Mouse (Mus musculus) heart, embryonic 14.5 days (tissue): ENCODE data around the gene Tub. TPM values are rescaled to one million over a fixed set of nuclear protein-coding genes. Genes with fewer than 3 reads are reported as not detected.

Experiments
- ATAC-seq: fragments of 200-750 bp; cut with Nextera tagmentation; 2 replicates; pipeline ENCODE4 v1.8.0; 2017; ENCODE audit warnings: low read depth, moderate TSS enrichment; ENCODE audit not compliant: insufficient number of reproducible peaks, insufficient read depth, low FRiP score
- H3K27ac ChIP-seq, 2 experiments: fragments of 200-500 bp in 1 of 2; fragments of 300-500 bp in 1 of 2; sonication (generic) in 1 of 2; replicated peaks in 1 of 2; 2 replicates each; pipeline ENCODE4 v1.5.1; 2012 to 2014; ENCODE audit warnings: low read depth in 2 of 2, low read length in 2 of 2, control low read depth in 1 of 2, mild to moderate bottlenecking in 1 of 2, mixed read lengths in 1 of 2; ENCODE audit not compliant: control insufficient read depth in 1 of 2, insufficient read depth in 1 of 2
- H3K27me3 ChIP-seq: fragments of 300-500 bp; sonication (generic); 2 replicates; pipeline ENCODE4 v1.6.1; 2014; ENCODE audit warnings: mild to moderate bottlenecking, low read length, control low read depth; ENCODE audit not compliant: control insufficient read depth, insufficient read depth
- H3K36me3 ChIP-seq: fragments of 300-500 bp; sonication (generic); 2 replicates; pipeline ENCODE4 v1.6.1; 2014; ENCODE audit warnings: mild to moderate bottlenecking, control low read depth, low read length, mixed read lengths; ENCODE audit not compliant: control insufficient read depth, insufficient read depth
- H3K4me1 ChIP-seq, 2 experiments: fragments of 200-500 bp in 1 of 2; fragments of 300-500 bp in 1 of 2; sonication (generic) in 1 of 2; 2 replicates each; pipeline ENCODE4 v1.6.1; 2012 to 2014; ENCODE audit warnings: low read length in 2 of 2, control low read depth in 1 of 2, mixed read lengths in 1 of 2; ENCODE audit not compliant: control insufficient read depth in 2 of 2, insufficient read depth in 2 of 2
- H3K4me2 ChIP-seq: fragments of 300-500 bp; sonication (generic); 2 replicates; pipeline ENCODE4 v1.6.1; 2014; ENCODE audit warnings: mild to moderate bottlenecking, low read length
- H3K4me3 ChIP-seq, 2 experiments: fragments of 200-500 bp in 1 of 2; fragments of 300-500 bp in 1 of 2; sonication (generic) in 1 of 2; 2 replicates each; pipeline ENCODE4 v1.5.1; 2012 to 2014; ENCODE audit warnings: low read length in 2 of 2, mild to moderate bottlenecking in 2 of 2, control low read depth in 1 of 2, low read depth in 1 of 2, moderate library complexity in 1 of 2; ENCODE audit not compliant: control insufficient read depth in 1 of 2, insufficient read depth in 1 of 2
- H3K9ac ChIP-seq: fragments of 300-500 bp; sonication (generic); 2 replicates; pipeline ENCODE4 v1.6.1; 2014; ENCODE audit warnings: mild to moderate bottlenecking, low read length
- H3K9me3 ChIP-seq: fragments of 300-500 bp; sonication (generic); 2 replicates; pipeline ENCODE4 v1.6.1; 2016; ENCODE audit warnings: low read length, control low read depth; ENCODE audit not compliant: control insufficient read depth
- WGBS: fragments of 180-500 bp; shearing (Covaris S2); extraction: QIAGEN DNeasy Blood & Tissue Kit; methylation state at CpG from one replicate; pipeline ENCODE4 v1.1.7; 2014; 5-methylcytosine and 5-hydroxymethylcytosine counted together
- polyA plus RNA-seq: library from polyadenylated mRNA; unstranded; fragments of >200 nt; fragmentation: Nextera tagmentation; extraction: Ambion mirVana; gene quantifications from 2 replicates; pipeline ENCODE4 v1.2.1, GENCODE M21; 2014

Tub gene
- polyA plus RNA-seq, 1 experiment from 2014 or later = 0.74 TPM

DNA sequence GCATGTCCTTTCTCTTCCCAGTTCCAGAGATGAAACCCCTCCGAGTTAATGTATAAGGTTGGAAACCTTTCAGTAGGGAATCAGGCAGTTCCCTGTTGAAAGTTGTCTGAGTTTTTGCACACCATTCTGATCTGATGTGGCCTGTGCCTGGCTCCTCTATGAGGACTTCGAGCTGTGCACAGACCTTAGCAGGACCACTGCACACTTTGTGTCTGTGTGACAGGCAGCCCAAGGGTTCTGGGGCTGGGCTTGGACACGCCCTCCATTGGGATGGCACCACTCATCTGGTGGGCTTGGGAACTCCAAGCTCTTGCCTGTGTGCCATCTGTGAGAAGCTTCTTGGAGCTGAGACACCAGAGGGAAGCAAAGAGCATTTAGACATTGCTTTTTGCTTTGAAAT is 81.2 kb downstream of the Tub start:
- ATAC-seq = no peak
- no peak overlapping the region for H3K4me2 ChIP-seq
- H3K27me3 ChIP-seq = no peaks in the 10 kb centered on the region
- WGBS = 74% methylated on average over 3 of the region's 3 CpGs
- no peak overlapping the region for H3K9ac ChIP-seq
- no peak overlapping the region for H3K4me3 ChIP-seq
- no peak overlapping the region for H3K27ac ChIP-seq
- no peaks in the 10 kb centered on the region for H3K36me3 ChIP-seq
- no peaks in the 10 kb centered on the region for H3K4me1 ChIP-seq
- H3K9me3 ChIP-seq = no peaks in the 10 kb centered on the region

DNA sequence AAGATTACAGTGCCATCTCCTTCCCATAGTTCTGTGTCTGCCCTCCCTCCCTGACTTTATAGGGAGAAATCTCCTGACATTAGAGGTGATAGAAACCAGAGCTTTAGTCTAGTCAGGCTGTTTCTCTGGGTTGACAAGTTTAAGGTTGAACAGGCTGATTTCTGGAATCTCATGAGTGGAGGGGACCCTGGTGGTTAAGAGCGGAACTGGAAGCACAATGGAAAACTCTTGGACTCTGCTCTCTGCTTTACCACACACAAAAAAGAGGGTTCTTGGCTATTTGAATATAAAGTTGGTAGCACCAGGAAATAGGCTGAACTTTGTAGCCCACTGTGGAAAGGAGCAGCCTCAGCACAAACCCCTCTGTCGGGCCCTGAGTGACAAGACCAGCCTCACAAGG is 81.9 kb downstream of the Tub start:
- Histone ChIP-seq H3K36me3 (no peaks in the 10 kb centered on the region), H3K4me3 (no peak overlapping the region), H3K9ac (no peak overlapping the region), H3K27me3 (no peaks in the 10 kb centered on the region), H3K9me3 (no peaks in the 10 kb centered on the region), H3K4me1 (no peaks in the 10 kb centered on the region), H3K27ac (no peak overlapping the region), H3K4me2 (no peak overlapping the region)
- 71% methylated on average over 2 of the region's 2 CpGs for WGBS
- ATAC-seq = no peak

GRCm38 (mm10) chr7:109038121-109038735 is 88.1 kb downstream of the Tub start:
- 68% methylated on average over 8 of the region's 8 CpGs for WGBS
- Histone ChIP-seq H3K4me2 (no peak overlapping the region), H3K36me3 (no peaks in the 10 kb centered on the region), H3K4me1 (no peaks in the 10 kb centered on the region), H3K9me3 (no peaks in the 10 kb centered on the region), H3K27ac (no peak overlapping the region), H3K27me3 (no peaks in the 10 kb centered on the region), H3K4me3 (no peak overlapping the region), H3K9ac (no peak overlapping the region)
- no peak for ATAC-seq

DNA sequence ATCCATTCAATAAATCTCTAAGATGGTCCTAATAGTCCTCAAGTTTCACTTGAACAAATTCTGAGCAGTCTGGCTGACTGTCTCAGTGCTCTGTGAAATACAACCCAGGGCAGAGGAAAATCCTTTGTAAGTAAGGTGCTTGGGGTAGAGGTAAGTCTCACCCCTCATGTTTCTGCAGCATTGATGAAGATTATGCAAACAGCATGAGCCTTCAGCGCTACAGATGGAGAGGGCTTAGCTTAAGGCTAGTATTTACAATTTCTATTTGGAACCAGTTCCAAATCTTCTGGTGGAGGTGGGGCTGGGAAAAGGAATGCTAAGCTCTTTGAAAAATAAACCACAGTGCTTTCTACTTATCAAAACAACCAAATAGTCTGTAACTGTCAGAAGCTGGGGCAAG is 88.8 kb downstream of the Tub start:
- 38% methylated on average over 1 of the region's 1 CpGs for WGBS
- no peak for ATAC-seq
- H3K9ac ChIP-seq = no peak overlapping the region
- H3K4me2 ChIP-seq = no peak overlapping the region
- H3K27me3 ChIP-seq = no peaks in the 10 kb centered on the region
- no peak overlapping the region for H3K27ac ChIP-seq
- H3K4me3 ChIP-seq = no peak overlapping the region
- H3K9me3 ChIP-seq = no peaks in the 10 kb centered on the region
- no peaks in the 10 kb centered on the region for H3K4me1 ChIP-seq
- H3K36me3 ChIP-seq = no peaks in the 10 kb centered on the region

GRCm38 (mm10) chr7:109039445-109039844 is 89.3 kb downstream of the Tub start:
- no peaks in the 10 kb centered on the region for H3K27me3 ChIP-seq
- H3K4me2 ChIP-seq = no peak overlapping the region
- ATAC-seq = no peak
- H3K9ac ChIP-seq = no peak overlapping the region
- H3K36me3 ChIP-seq = no peaks in the 10 kb centered on the region
- WGBS = 74% methylated on average over 5 of the region's 5 CpGs
- no peak overlapping the region for H3K4me3 ChIP-seq
- no peaks in the 10 kb centered on the region for H3K9me3 ChIP-seq
- H3K4me1 ChIP-seq = no peaks in the 10 kb centered on the region
- no peak overlapping the region for H3K27ac ChIP-seq

DNA sequence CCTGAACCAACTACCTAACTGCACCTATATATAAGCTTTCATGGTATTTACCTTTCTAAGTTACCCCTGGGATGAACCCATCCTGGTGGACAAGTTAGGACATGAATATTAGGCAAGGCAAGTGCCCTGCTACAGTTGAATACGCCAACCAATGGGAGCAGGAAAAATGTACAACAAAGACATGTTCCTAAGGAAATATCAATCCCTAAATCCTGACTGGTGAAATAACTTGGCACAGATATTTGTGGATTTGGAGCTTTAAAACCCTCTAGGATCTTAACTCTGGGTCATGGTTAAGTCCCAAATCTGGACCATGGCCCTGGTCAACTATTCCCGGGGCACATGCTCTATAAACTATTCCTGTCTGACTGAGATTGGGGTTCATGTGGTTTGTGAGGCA is 95.7 kb downstream of the Tub start:
- Histone ChIP-seq H3K4me1 (no peaks in the 10 kb centered on the region), H3K4me3 (no peak overlapping the region), H3K27me3 (no peaks in the 10 kb centered on the region), H3K9me3 (no peaks in the 10 kb centered on the region), H3K36me3 (no peaks in the 10 kb centered on the region), H3K27ac (no peak overlapping the region), H3K9ac (no peak overlapping the region), H3K4me2 (no peak overlapping the region)
- WGBS = 80% methylated on average over 2 of the region's 2 CpGs
- ATAC-seq = no peak

DNA sequence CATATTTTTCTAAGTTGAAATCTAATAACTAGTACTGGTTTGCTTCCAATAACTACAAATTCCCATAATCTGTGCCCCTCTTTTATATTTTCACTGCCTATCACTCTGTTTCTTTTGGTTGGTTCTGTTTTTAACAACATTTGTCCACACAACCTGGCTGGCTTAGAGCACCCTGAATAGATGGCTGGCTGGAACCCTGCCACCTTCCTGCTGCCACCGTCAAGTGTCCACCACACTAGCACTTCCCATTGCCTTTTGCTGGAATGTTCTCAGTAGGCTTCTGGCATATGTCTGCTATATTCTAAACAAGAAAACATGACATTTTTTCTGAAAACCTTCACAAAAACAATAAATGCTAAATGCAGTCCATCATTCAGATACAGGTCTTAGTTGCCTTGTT is 100.7 kb downstream of the Tub start:
- H3K27ac ChIP-seq = no peak overlapping the region
- no peak for ATAC-seq
- H3K36me3 ChIP-seq = no peaks in the 10 kb centered on the region
- WGBS = 57% methylated on average over 1 of the region's 1 CpGs
- no peak overlapping the region for H3K4me2 ChIP-seq
- H3K27me3 ChIP-seq = no peaks in the 10 kb centered on the region
- H3K4me1 ChIP-seq = no peaks in the 10 kb centered on the region
- no peak overlapping the region for H3K4me3 ChIP-seq
- H3K9ac ChIP-seq = no peak overlapping the region
- H3K9me3 ChIP-seq = no peaks in the 10 kb centered on the region

- no peaks in the 10 kb centered on the region for H3K4me1 ChIP-seq
- H3K9ac ChIP-seq = no peak overlapping the region
- no peaks in the 10 kb centered on the region for H3K27me3 ChIP-seq
- WGBS = 69% methylated on average over 4 of the region's 4 CpGs
- H3K4me3 ChIP-seq = no peak overlapping the region
- no peak for ATAC-seq
- no peaks in the 10 kb centered on the region for H3K36me3 ChIP-seq
- no peak overlapping the region for H3K27ac ChIP-seq
- H3K4me2 ChIP-seq = no peak overlapping the region
- H3K9me3 ChIP-seq = no peaks in the 10 kb centered on the region
Measured at GRCm38 (mm10) chr7:109059536-109059935, 109.4 kb downstream of the Tub start.
